Mouse (Mus musculus) MEL (cell line): Measurements from ENCODE around the gene Npas4. TPM values are rescaled to one million over a fixed set of nuclear protein-coding genes. Genes with fewer than 3 reads are reported as not detected.

Experiments
- DNase-seq: peaks from one replicate; pipeline ENCODE4 v3.0.0; 2011; ENCODE audit warnings: low read depth, low spot score
- H3K27ac ChIP-seq: 2 replicates; pipeline ENCODE4 v1.5.1; 2012; ENCODE audit warnings: low read depth, mild to moderate bottlenecking, control low read depth, low read length, moderate library complexity; ENCODE audit not compliant: control insufficient read depth
- H3K27me3 ChIP-seq, 2 experiments: fragments of 150-350 bp in 1 of 2; sonication (generic) in 1 of 2; 2 replicates each; pipeline ENCODE4 v1.6.1; 2012; ENCODE audit warnings: low read length in 2 of 2, mild to moderate bottlenecking in 2 of 2, improper control_type of control experiment in 1 of 2, moderate library complexity in 1 of 2; ENCODE audit not compliant: insufficient read depth in 2 of 2, control insufficient read depth in 1 of 2
- H3K36me3 ChIP-seq, 2 experiments: 2 replicates each; pipeline ENCODE4 v1.6.1; 2012 to 2014; ENCODE audit warnings: low read length in 2 of 2, improper control_type of control experiment in 1 of 2, inconsistent platforms in 1 of 2, mild to moderate bottlenecking in 1 of 2; ENCODE audit not compliant: insufficient read depth in 2 of 2, control insufficient read depth in 1 of 2
- H3K4me1 ChIP-seq, 2 experiments: fragments of 150-350 bp in 1 of 2; sonication (generic) in 1 of 2; 2 replicates each; pipeline ENCODE4 v1.6.1; 2012; ENCODE audit warnings: low read length in 2 of 2, improper control_type of control experiment in 1 of 2, mild to moderate bottlenecking in 1 of 2; ENCODE audit not compliant: insufficient read depth in 2 of 2, control insufficient read depth in 1 of 2
- H3K4me3 ChIP-seq, 2 experiments: fragments of 150-350 bp in 1 of 2; sonication (generic) in 1 of 2; 2 replicates each; pipeline ENCODE4 v1.5.1; 2012; ENCODE audit warnings: low read depth in 2 of 2, low read length in 2 of 2, mild to moderate bottlenecking in 2 of 2, moderate library complexity in 2 of 2, control low read depth in 1 of 2, improper control_type of control experiment in 1 of 2; ENCODE audit not compliant: control insufficient read depth in 1 of 2, insufficient read depth in 1 of 2
- H3K79me2 ChIP-seq: 2 replicates; pipeline ENCODE4 v1.6.1; 2012; ENCODE audit warnings: mild to moderate bottlenecking, low read length, moderate library complexity; ENCODE audit not compliant: control insufficient read depth, poor library complexity, insufficient read depth
- H3K9ac ChIP-seq: 2 replicates; pipeline ENCODE4 v1.6.1; 2012; ENCODE audit warnings: low read depth, mild to moderate bottlenecking, control low read depth, low read length, moderate library complexity; ENCODE audit not compliant: control insufficient read depth, poor library complexity, severe bottlenecking
- H3K9me3 ChIP-seq: fragments of 150-350 bp; sonication (generic); replicated peaks from 2 replicates; pipeline ENCODE4 v1.6.1; 2012; ENCODE audit warnings: mild to moderate bottlenecking, low read length, improper control_type of control experiment, moderate library complexity; ENCODE audit not compliant: insufficient read depth
- BHLHE40 ChIP-seq: IDR thresholded peaks from 2 replicates; pipeline ENCODE4 v1.6.1; 2012; ENCODE audit warnings: low read depth, mild to moderate bottlenecking, inconsistent platforms, low read length, improper control_type of control experiment, borderline replicate concordance
- CTCF ChIP-seq, 3 experiments: IDR thresholded peaks in 2 of 3; conservative IDR thresholded peaks in 1 of 3; 2 replicates each; pipeline ENCODE4 v1.5.1; 2011 to 2012; ENCODE audit warnings: low read length in 3 of 3, low read depth in 2 of 3, mild to moderate bottlenecking in 2 of 3, improper control_type of control experiment in 1 of 3, inconsistent platforms in 1 of 3, mixed read lengths in 1 of 3, moderate library complexity in 1 of 3; ENCODE audit not compliant: control insufficient read depth in 1 of 3, insufficient read depth in 1 of 3, poor library complexity in 1 of 3, severe bottlenecking in 1 of 3
- ETS1 ChIP-seq: IDR thresholded peaks from 2 replicates; pipeline ENCODE4 v1.6.1; 2012; ENCODE audit warnings: low read depth, mild to moderate bottlenecking, inconsistent platforms, low read length, improper control_type of control experiment, moderate library complexity
- HCFC1 ChIP-seq: IDR thresholded peaks from 2 replicates; pipeline ENCODE4 v1.6.1; 2012; ENCODE audit warnings: low read depth, mild to moderate bottlenecking, inconsistent platforms, low read length, improper control_type of control experiment, moderate library complexity
- KAT2A ChIP-seq: conservative IDR thresholded peaks from 2 replicates; pipeline ENCODE4 v1.6.1; 2012; ENCODE audit warnings: low read depth, low read length, improper control_type of control experiment, inconsistent platforms
- MAX ChIP-seq: IDR thresholded peaks from 2 replicates; pipeline ENCODE4 v1.6.1; 2011; ENCODE audit warnings: low read length, improper control_type of control experiment
- MAZ ChIP-seq: IDR thresholded peaks from 2 replicates; pipeline ENCODE4 v1.6.1; 2012; ENCODE audit warnings: low read depth, mild to moderate bottlenecking, inconsistent platforms, low read length, improper control_type of control experiment
- MXI1 ChIP-seq: IDR thresholded peaks from 2 replicates; pipeline ENCODE4 v1.6.1; 2011; ENCODE audit warnings: mild to moderate bottlenecking, low read depth, low read length, improper control_type of control experiment
- MYB ChIP-seq: IDR thresholded peaks from 2 replicates; pipeline ENCODE4 v1.6.1; 2011; ENCODE audit warnings: mild to moderate bottlenecking, low read depth, low read length, improper control_type of control experiment
- MYC ChIP-seq: IDR thresholded peaks from 2 replicates; pipeline ENCODE4 v1.6.1; 2011; ENCODE audit warnings: low read depth, mild to moderate bottlenecking, low read length, improper control_type of control experiment, moderate library complexity
- NRF1 ChIP-seq: IDR thresholded peaks from 2 replicates; pipeline ENCODE4 v1.6.1; 2014; ENCODE audit warnings: low read depth, mild to moderate bottlenecking, inconsistent platforms, low read length, improper control_type of control experiment, moderate library complexity; ENCODE audit not compliant: poor library complexity, insufficient read depth, severe bottlenecking
- RAD21 ChIP-seq: IDR thresholded peaks from 2 replicates; pipeline ENCODE4 v1.6.1; 2011; ENCODE audit warnings: mild to moderate bottlenecking, low read depth, low read length, improper control_type of control experiment
- RCOR1 ChIP-seq: IDR thresholded peaks from 2 replicates; pipeline ENCODE4 v1.6.1; 2012; ENCODE audit warnings: low read depth, mild to moderate bottlenecking, inconsistent platforms, low read length, improper control_type of control experiment
- SIN3A ChIP-seq: IDR thresholded peaks from 2 replicates; pipeline ENCODE4 v1.6.1; 2012; ENCODE audit warnings: low read length, improper control_type of control experiment, inconsistent platforms
- TBP ChIP-seq: IDR thresholded peaks from 2 replicates; pipeline ENCODE4 v1.8.0; 2011; ENCODE audit warnings: low read depth, low read length, improper control_type of control experiment
- USF1 ChIP-seq: IDR thresholded peaks from 2 replicates; pipeline ENCODE4 v1.6.1; 2014; ENCODE audit warnings: low read depth, mild to moderate bottlenecking, inconsistent platforms, low read length, improper control_type of control experiment, moderate library complexity
- ZC3H11A ChIP-seq: IDR thresholded peaks from 2 replicates; pipeline ENCODE4 v1.6.1; 2012; ENCODE audit warnings: low read depth, mild to moderate bottlenecking, inconsistent platforms, low read length, improper control_type of control experiment
- polyA plus RNA-seq, 2 experiments: library from polyadenylated mRNA; stranded (reverse) in 1 of 2; unstranded in 1 of 2; fragments of >175 nt in 1 of 2; fragments of >200 nt in 1 of 2; gene quantifications; 2 replicates each; pipeline versions ENCODE4 v1.2.1 to v1.2.4; 2012; ENCODE audit warnings: low replicate concordance in 2 of 2, low read depth in 1 of 2; ENCODE audit not compliant: insufficient read length in 2 of 2, insufficient read depth in 1 of 2, missing spikeins in 1 of 2
- total RNA-seq: library from RNA; depleted of rRNA; stranded (reverse); fragments of 300-350 nt; gene quantifications from 2 replicates; pipeline ENCODE4 v1.2.3, GENCODE M21; 2012

Npas4 gene
- total and polyA plus RNA-seq, 3 experiments, result not detected

DNA sequence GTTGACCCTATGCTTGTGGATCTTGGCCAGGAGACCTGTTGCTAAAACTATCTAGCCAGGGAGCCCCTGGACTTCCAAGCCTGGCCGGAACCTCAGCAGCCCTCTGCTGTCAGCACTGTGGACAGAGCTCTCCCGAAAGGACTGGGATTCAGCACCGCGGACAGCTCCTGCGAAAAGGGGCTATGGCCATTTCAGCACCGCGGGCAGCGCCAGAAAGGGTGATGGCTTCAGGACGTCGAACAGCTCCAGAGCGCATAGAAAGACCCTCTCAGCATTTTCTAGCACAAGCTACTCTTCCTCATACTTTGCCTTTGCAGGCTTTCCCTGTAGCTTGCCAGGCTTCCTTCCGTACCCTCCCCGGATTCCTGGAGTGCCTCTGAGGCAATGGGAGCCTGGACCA is 1.1 kb downstream of the Npas4 start:
- Histone ChIP-seq H3K4me1 (no peaks in the 10 kb centered on the region), H3K79me2 (no peaks in the 10 kb centered on the region), H3K4me3 (no peak overlapping the region), H3K27ac (no peak overlapping the region), H3K9ac (no peak overlapping the region), H3K9me3 (no peaks in the 10 kb centered on the region), H3K36me3 (no peaks in the 10 kb centered on the region), H3K27me3 (no peaks in the 10 kb centered on the region)
- DNase-seq, result peak; percentile 84
- TF ChIP-seq ZC3H11A, result no peak
- peak; percentile 100 for TF ChIP-seq SIN3A
- TF ChIP-seq MYB, result no peak
- no peak for TF ChIP-seq NRF1
- TF ChIP-seq MXI1, result peak; percentile 98
- peak in 1 of 3 experiments; percentile 33; a peak in 2 of 6 replicates for TF ChIP-seq CTCF (IDR thresholded peaks at IDR 0.05 in 2 of 3, conservative IDR thresholded peaks at IDR 0.05 in 1 of 3; ENCODE audit: control insufficient read depth in 1 of 3, insufficient read depth in 1 of 3, low read depth in 2 of 3, low read length in 3 of 3, poor library complexity in 1 of 3, severe bottlenecking in 1 of 3)
- TF ChIP-seq KAT2A, result no peak
- TF ChIP-seq MYC, result no peak
- TF ChIP-seq HCFC1, result no peak
- TF ChIP-seq ETS1, result no peak
- no peak for TF ChIP-seq USF1
- TF ChIP-seq TBP, result 0 out of 2 replicates have a peak, but pooled peaks have one; percentile 41
- no peak for TF ChIP-seq MAX
- no peak for TF ChIP-seq BHLHE40
- TF ChIP-seq RCOR1, result no peak

DNA sequence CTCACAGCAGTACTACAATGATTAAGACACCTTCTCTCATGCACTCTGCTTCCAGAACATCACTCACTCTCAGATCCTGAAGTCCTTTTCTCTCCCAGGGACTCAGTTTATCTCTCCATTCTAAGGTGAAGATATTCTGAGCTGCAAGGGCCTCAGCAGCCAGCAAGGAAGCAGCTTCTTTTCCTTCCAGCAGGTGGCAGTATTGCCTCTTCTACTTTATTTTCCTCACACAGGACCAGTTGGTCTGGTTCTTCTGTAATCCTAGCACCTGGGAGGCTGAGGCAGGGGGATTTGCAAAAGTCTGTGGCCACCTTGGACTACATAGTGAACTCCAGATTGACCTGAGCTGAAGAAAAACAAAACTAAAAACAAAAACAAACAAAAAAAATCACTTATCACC is 8.3 kb downstream of the Npas4 start:
- Histone ChIP-seq H3K27me3 (no peaks in the 10 kb centered on the region; a peak in 1 of 4 replicates), H3K4me3 (no peak overlapping the region), H3K27ac (no peak overlapping the region), H3K36me3 (no peaks in the 10 kb centered on the region), H3K79me2 (no peaks in the 10 kb centered on the region), H3K4me1 (no peaks in the 10 kb centered on the region), H3K9me3 (no peaks in the 10 kb centered on the region), H3K9ac (no peak overlapping the region)
- DNase-seq, result peak; percentile 74
- TF ChIP-seq MAZ, result no peak
- TF ChIP-seq CTCF (IDR thresholded peaks at IDR 0.05 in 2 of 3, conservative IDR thresholded peaks at IDR 0.05 in 1 of 3; ENCODE audit: control insufficient read depth in 1 of 3, insufficient read depth in 1 of 3, low read depth in 2 of 3, low read length in 3 of 3, poor library complexity in 1 of 3, severe bottlenecking in 1 of 3), result peak; percentile 77 to 87 (median 80)
- TF ChIP-seq RAD21, result peak; percentile 66
